Mouse (Mus musculus) limb, embryonic 15.5 days (tissue): ENCODE data around the gene D16Ertd472e. TPM values are rescaled to one million over a fixed set of nuclear protein-coding genes. Genes with fewer than 3 reads are reported as not detected.
A peak's percentile ranks its signal among the peaks of the same experiment; 100 is the strongest.

Source experiments
- ATAC-seq: fragments of 200-750 bp; cut with Nextera tagmentation; 2 replicates; pipeline ENCODE4 v1.8.0; 2017; ENCODE audit warnings: low read depth, moderate TSS enrichment; ENCODE audit not compliant: insufficient number of reproducible peaks, low FRiP score, low TSS enrichment
- H3K27ac ChIP-seq: fragments of 300-500 bp; sonication (generic); 2 replicates; pipeline ENCODE4 v1.5.1; 2015; ENCODE audit warnings: moderate library complexity, mild to moderate bottlenecking, inconsistent platforms
- H3K27me3 ChIP-seq: fragments of 300-500 bp; sonication (generic); 2 replicates; pipeline ENCODE4 v1.6.1; 2015; ENCODE audit warnings: inconsistent platforms
- H3K36me3 ChIP-seq: fragments of 300-500 bp; sonication (generic); 2 replicates; pipeline ENCODE4 v1.6.1; 2015; ENCODE audit warnings: inconsistent platforms
- H3K4me1 ChIP-seq: fragments of 300-500 bp; sonication (generic); 2 replicates; pipeline ENCODE4 v1.6.1; 2015; ENCODE audit warnings: inconsistent platforms
- H3K4me2 ChIP-seq: fragments of 300-500 bp; sonication (generic); 2 replicates; pipeline ENCODE4 v1.6.1; 2015; ENCODE audit warnings: mild to moderate bottlenecking, inconsistent platforms
- H3K4me3 ChIP-seq: fragments of 300-500 bp; sonication (generic); 2 replicates; pipeline ENCODE4 v1.5.1; 2015; ENCODE audit warnings: mild to moderate bottlenecking, inconsistent platforms
- H3K9ac ChIP-seq: fragments of 300-500 bp; sonication (generic); 2 replicates; pipeline ENCODE4 v1.6.1; 2015; ENCODE audit warnings: inconsistent platforms
- H3K9me3 ChIP-seq: fragments of 300-500 bp; sonication (generic); 2 replicates; pipeline ENCODE4 v1.6.1; 2016; ENCODE audit warnings: inconsistent platforms
- WGBS: fragments of 180-500 bp; shearing (Covaris S2); methylation state at CpG from one replicate; pipeline ENCODE4 v1.1.7; 2015; 5-methylcytosine and 5-hydroxymethylcytosine counted together
- polyA plus RNA-seq: library from polyadenylated mRNA; unstranded; fragments of >200 nt; fragmentation: Nextera tagmentation; extraction: Ambion mirVana; gene quantifications from 2 replicates; pipeline ENCODE4 v1.2.1, GENCODE M21; 2015

D16Ertd472e gene
- polyA plus RNA-seq, result 20.1 and 21.1 TPM in 2 replicates

DNA sequence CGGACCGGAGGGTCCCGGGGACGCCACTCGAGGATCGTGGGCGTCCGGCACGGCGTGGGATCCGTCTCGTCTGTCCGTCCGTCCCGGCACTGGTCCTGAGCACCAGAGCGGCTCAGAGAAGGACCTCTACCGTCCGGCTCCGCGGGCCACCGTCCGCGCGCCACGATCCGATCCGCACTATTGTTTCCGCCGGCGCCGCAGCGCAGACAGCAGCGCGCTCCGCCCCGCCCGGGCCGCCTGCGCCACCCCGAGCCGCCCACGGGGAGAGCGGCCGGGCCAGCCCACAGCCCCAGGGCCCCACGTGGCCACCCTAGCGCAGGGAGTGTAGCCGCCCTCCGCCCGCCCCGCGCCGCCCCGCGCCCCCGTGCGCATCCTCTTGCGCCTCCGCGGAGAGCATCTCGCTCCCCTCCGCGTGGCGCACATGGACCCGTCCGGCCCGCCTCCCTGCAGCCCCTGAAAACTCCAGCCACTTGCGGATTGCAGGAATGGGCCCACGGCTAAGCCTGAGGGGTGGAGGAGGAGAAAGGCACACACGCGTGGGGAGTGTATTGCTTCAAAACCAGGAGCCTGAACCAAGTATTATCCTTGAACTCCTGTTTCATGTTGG lies at the start of gene D16Ertd472e:
D16Ertd472e (minus strand) TSS at position 231 of the 607 bp plus-strand sequence.
- no peaks in the 10 kb centered on the region for H3K27me3 ChIP-seq
- 0 out of 2 replicates have a peak, but pooled peaks cover 6% of the 10 kb centered on the region for H3K36me3 ChIP-seq
- peaks cover 6% of the 10 kb centered on the region for H3K4me1 ChIP-seq
- H3K9ac ChIP-seq, result peak within 1 kb of the TSS; percentile 74
- H3K9me3 ChIP-seq, result no peaks in the 10 kb centered on the region
- H3K27ac ChIP-seq, result peak within 1 kb of the TSS; percentile 92
- WGBS, result under 1% methylated on average over 70 of the region's 70 CpGs
- peak within 1 kb of the TSS; percentile 56 for H3K4me2 ChIP-seq
- peak; percentile 97 for ATAC-seq
- peak within 1 kb of the TSS; percentile 76 for H3K4me3 ChIP-seq

GRCm38 (mm10) chr16:78622755-78623154 lies 46.2 kb upstream of the D16Ertd472e start:
- Histone ChIP-seq H3K4me3 (no peak overlapping the region), H3K36me3 (no peaks in the 10 kb centered on the region), H3K4me2 (no peak overlapping the region), H3K4me1 (no peaks in the 10 kb centered on the region), H3K27ac (no peak overlapping the region), H3K27me3 (no peaks in the 10 kb centered on the region), H3K9ac (no peak overlapping the region), H3K9me3 (no peaks in the 10 kb centered on the region)
- WGBS, result 65% methylated on average over 5 of the region's 5 CpGs
- ATAC-seq, result no peak

DNA sequence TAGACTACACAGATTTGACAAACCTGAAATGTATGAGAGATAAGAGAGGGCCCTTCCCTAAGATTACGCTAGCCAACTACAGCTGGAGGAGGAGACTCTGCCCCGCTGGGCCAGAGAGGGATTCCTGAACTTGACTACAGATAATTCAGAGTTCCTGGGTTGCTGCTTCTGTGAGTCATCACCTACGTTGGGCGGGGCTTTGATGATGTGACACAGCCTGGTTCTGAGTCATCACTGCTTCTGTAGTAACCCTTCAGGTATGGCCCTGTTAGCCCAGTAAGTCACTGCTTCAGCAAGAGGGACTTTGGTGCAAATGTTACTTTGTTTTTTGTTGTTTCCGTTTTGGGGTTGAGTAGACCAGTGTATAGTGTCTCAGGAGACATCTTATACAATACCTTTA lies 42.9 kb upstream of the D16Ertd472e start:
- H3K9ac ChIP-seq, result no peak overlapping the region
- no peaks in the 10 kb centered on the region for H3K9me3 ChIP-seq
- no peak overlapping the region for H3K4me3 ChIP-seq
- no peak for ATAC-seq
- H3K27me3 ChIP-seq, result no peaks in the 10 kb centered on the region
- WGBS, result 81% methylated on average over 5 of the region's 5 CpGs
- no peaks in the 10 kb centered on the region for H3K4me1 ChIP-seq
- H3K27ac ChIP-seq, result no peak overlapping the region
- H3K4me2 ChIP-seq, result no peak overlapping the region
- H3K36me3 ChIP-seq, result no peaks in the 10 kb centered on the region

GRCm38 (mm10) chr16:78617757-78618532 lies 41.4 kb upstream of the D16Ertd472e start:
- ATAC-seq, result no peak

DNA sequence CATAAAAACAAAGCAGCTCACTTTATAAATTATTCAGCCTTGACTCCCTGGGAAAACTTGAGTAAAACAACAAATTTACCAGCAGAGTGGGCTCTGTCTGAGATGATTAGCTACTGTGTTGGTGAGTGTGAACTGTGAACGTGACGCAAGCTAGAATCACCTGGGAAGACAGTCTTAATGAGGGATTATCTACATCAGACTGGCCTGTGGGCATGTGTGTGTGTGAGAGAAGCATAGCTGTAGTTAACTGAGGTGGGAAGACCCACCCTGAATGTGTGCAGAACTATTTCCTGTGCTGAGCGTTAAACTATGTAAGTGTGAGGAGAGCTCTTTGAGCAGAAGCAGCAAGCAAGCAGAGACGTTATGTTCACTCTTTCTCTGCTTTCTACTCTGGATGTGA lies 29.7 kb upstream of the D16Ertd472e start:
- Histone ChIP-seq H3K4me3 (no peak overlapping the region), H3K27ac (no peak overlapping the region), H3K27me3 (no peaks in the 10 kb centered on the region), H3K36me3 (no peaks in the 10 kb centered on the region), H3K9me3 (peaks cover 7% of the 10 kb centered on the region; the same call in 1 of the 2 replicates), H3K9ac (no peak overlapping the region), H3K4me2 (no peak overlapping the region), H3K4me1 (no peaks in the 10 kb centered on the region)
- 22% methylated on average over 4 of the region's 4 CpGs for WGBS
- ATAC-seq, result no peak

More at GRCm38 (mm10) chr16:78617757-78618532, 41.4 kb upstream of the D16Ertd472e start:
- Histone ChIP-seq H3K9ac (no peak overlapping the region), H3K4me3 (no peak overlapping the region), H3K9me3 (no peaks in the 10 kb centered on the region), H3K4me1 (no peaks in the 10 kb centered on the region), H3K4me2 (no peak overlapping the region), H3K27ac (no peak overlapping the region), H3K36me3 (no peaks in the 10 kb centered on the region), H3K27me3 (no peaks in the 10 kb centered on the region)
- 89% methylated on average over 11 of the region's 11 CpGs for WGBS

- Histone ChIP-seq H3K27me3 (no peaks in the 10 kb centered on the region), H3K36me3 (no peaks in the 10 kb centered on the region), H3K4me3 (no peak overlapping the region), H3K9ac (no peak overlapping the region), H3K27ac (no peak overlapping the region), H3K4me1 (no peaks in the 10 kb centered on the region), H3K4me2 (no peak overlapping the region), H3K9me3 (peaks cover 7% of the 10 kb centered on the region; the same call in 1 of the 2 replicates)
- no peak for ATAC-seq
- WGBS, result 47% methylated on average over 1 of the region's 1 CpGs
Measured at GRCm38 (mm10) chr16:78598919-78599318, 22.4 kb upstream of the D16Ertd472e start.

- H3K9me3 ChIP-seq, result no peaks in the 10 kb centered on the region
- no peaks in the 10 kb centered on the region for H3K27me3 ChIP-seq
- no peak overlapping the region for H3K4me2 ChIP-seq
- no peaks in the 10 kb centered on the region for H3K36me3 ChIP-seq
- 59% methylated on average over 2 of the region's 2 CpGs for WGBS
- no peak overlapping the region for H3K27ac ChIP-seq
- no peak overlapping the region for H3K9ac ChIP-seq
- ATAC-seq, result no peak
- H3K4me1 ChIP-seq, result no peaks in the 10 kb centered on the region
- no peak overlapping the region for H3K4me3 ChIP-seq
Measured at GRCm38 (mm10) chr16:78596381-78596780, 19.9 kb upstream of the D16Ertd472e start.

DNA sequence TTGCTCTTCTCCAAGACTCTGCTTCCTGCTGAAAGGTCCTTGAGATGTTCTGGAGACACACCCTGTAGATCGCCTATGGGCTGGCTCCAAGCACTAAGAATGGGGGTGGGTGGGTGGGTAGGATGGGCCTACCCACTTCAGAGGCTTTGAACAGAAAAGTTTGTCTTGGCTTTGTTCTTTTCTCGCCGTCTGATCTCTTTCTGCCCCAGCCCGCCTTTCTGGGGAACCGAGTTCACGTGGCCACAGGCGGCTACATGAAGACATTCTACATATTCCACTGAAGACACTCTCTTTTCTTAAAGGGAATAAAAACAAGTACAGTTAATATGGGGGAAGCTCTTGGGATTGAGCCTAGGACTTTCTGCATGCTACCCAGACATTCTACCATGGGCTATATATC lies 19.3 kb upstream of the D16Ertd472e start:
- no peak overlapping the region for H3K4me3 ChIP-seq
- WGBS, result 92% methylated on average over 7 of the region's 7 CpGs
- no peaks in the 10 kb centered on the region for H3K36me3 ChIP-seq
- H3K4me2 ChIP-seq, result no peak overlapping the region
- H3K9me3 ChIP-seq, result no peaks in the 10 kb centered on the region
- H3K4me1 ChIP-seq, result no peaks in the 10 kb centered on the region
- no peaks in the 10 kb centered on the region for H3K27me3 ChIP-seq
- no peak for ATAC-seq
- no peak overlapping the region for H3K27ac ChIP-seq
- no peak overlapping the region for H3K9ac ChIP-seq

- no peak overlapping the region for H3K4me2 ChIP-seq
- 64% methylated on average over 3 of the region's 3 CpGs for WGBS
- H3K27ac ChIP-seq, result no peak overlapping the region
- no peaks in the 10 kb centered on the region for H3K9me3 ChIP-seq
- no peaks in the 10 kb centered on the region for H3K4me1 ChIP-seq
- no peaks in the 10 kb centered on the region for H3K27me3 ChIP-seq
- H3K9ac ChIP-seq, result no peak overlapping the region
- no peak overlapping the region for H3K4me3 ChIP-seq
- no peak for ATAC-seq
- no peaks in the 10 kb centered on the region for H3K36me3 ChIP-seq
Measured at GRCm38 (mm10) chr16:78594154-78594553, 17.6 kb upstream of the D16Ertd472e start.

DNA sequence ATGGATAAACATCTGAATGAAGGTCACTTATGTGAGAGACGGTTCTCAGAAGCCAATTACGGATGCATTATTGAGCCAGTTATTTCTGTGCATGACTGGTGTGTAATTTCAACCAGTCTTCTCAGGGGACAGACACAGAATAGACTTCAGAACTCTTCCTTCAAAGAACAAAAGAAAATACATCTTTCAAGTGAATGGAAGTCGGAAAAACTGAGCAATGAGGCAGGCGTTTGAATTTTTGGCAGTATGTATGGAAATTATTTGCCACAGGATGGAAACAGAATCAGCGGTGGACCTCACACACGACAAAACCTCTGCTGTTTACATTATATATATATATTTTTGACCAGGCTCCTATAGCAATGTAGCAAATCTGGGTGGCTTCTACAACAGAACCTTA lies 14.6 kb upstream of the D16Ertd472e start:
- Histone ChIP-seq H3K36me3 (no peaks in the 10 kb centered on the region), H3K4me3 (no peak overlapping the region), H3K9me3 (no peaks in the 10 kb centered on the region), H3K27ac (no peak overlapping the region), H3K9ac (no peak overlapping the region), H3K4me2 (no peak overlapping the region), H3K4me1 (no peaks in the 10 kb centered on the region), H3K27me3 (no peaks in the 10 kb centered on the region)
- 60% methylated on average over 6 of the region's 6 CpGs for WGBS
- ATAC-seq, result no peak

- Histone ChIP-seq H3K36me3 (no peaks in the 10 kb centered on the region), H3K9me3 (no peaks in the 10 kb centered on the region), H3K4me3 (no peak overlapping the region), H3K27me3 (no peaks in the 10 kb centered on the region), H3K9ac (no peak overlapping the region), H3K4me1 (no peaks in the 10 kb centered on the region), H3K27ac (no peak overlapping the region), H3K4me2 (no peak overlapping the region)
- WGBS, result 71% methylated on average over 2 of the region's 2 CpGs
- no peak for ATAC-seq
Measured at GRCm38 (mm10) chr16:78588821-78589220, 12.3 kb upstream of the D16Ertd472e start.

- Histone ChIP-seq H3K27me3 (no peaks in the 10 kb centered on the region), H3K9ac (no peak overlapping the region), H3K4me1 (no peaks in the 10 kb centered on the region), H3K27ac (no peak overlapping the region), H3K9me3 (no peaks in the 10 kb centered on the region), H3K4me3 (no peak overlapping the region), H3K4me2 (no peak overlapping the region), H3K36me3 (no peaks in the 10 kb centered on the region)
- WGBS, result 85% methylated on average over 7 of the region's 7 CpGs
- ATAC-seq, result no peak
Measured at GRCm38 (mm10) chr16:78586621-78587020, 10.1 kb upstream of the D16Ertd472e start.
